Mouse (Mus musculus): Measurements from ENCODE around the gene Ropn1. TPM values are rescaled to one million over a fixed set of nuclear protein-coding genes. Genes with fewer than 3 reads are reported as not detected.

Gene Ropn1
- polyA plus RNA-seq, 2 experiments = not detected

DNA sequence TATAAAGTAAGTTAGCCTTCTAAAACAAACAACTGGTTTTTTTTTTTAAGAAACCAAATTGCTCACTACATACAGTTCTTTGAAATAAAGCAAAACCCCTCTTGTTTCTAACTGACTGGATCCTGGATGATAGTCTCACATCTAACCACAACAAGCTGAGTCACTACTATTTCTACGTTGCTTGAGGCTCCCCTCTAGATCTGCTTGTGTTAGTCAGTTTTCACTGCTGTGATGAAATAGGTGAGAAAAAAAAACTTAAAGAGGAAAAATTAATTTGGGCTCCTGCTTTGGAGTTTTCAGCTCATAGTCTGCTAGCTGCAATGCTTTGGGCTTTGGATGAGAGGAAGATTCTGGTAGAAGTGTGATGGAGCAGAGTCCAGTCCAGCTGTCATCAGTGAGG lies 39.6 kb upstream of the Ropn1 start:
- no peak for ATAC-seq (ENCODE audit: low FRiP score, low read depth)
- Histone ChIP-seq H3K36me3 (ENCODE audit: control insufficient read depth, insufficient read depth, low read length) (no peaks in the 10 kb centered on the region), H3K4me1 (ENCODE audit: control insufficient read depth, insufficient read depth, low read length) (peaks cover 3% of the 10 kb centered on the region; the same call in 1 of the 2 replicates), H3K27ac (replicated peaks; ENCODE audit: low read depth, low read length) (no peak overlapping the region), H3K9ac (ENCODE audit: low read depth, low read length, severe bottlenecking) (no peak overlapping the region), H3K27me3 (ENCODE audit: control insufficient read depth, insufficient read depth, low read length) (no peaks in the 10 kb centered on the region), H3K9me3 (ENCODE audit: control insufficient read depth, low read length) (no peaks in the 10 kb centered on the region), H3K4me3 (replicated peaks; ENCODE audit: low read length) (no peak overlapping the region), H3K4me2 (replicated peaks; ENCODE audit: low read depth, low read length, severe bottlenecking) (no peak overlapping the region)
- no peak for DNase-seq (ENCODE audit: low spot score)
- TF ChIP-seq POLR2A (IDR thresholded peaks at IDR 0.05; ENCODE audit: borderline replicate concordance, extremely low read depth, insufficient read depth, insufficient read length) = no peak
- WGBS = 74% methylated on average over 1 of the region's 1 CpGs

DNA sequence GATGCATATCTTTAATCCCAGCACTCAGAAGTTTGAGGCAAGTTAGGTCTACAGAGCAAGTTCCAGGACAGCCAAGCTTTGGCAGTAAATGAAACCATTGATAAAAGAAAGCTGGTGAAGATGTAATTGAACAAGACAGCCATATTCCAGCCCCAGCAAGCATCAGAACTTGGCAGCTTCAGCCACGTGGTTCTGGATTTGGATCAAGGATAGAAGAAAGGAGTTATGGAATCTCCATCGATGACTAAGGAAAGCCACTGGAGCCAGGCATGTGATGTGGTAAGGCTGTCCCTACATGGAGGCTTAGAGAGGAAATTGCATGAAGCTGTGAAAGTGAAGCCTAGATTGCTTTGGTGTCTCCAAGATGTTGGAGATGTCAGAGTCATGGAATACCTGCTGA lies 35.7 kb upstream of the Ropn1 start:
- WGBS = 77% methylated on average over 2 of the region's 2 CpGs
- H3K4me1 ChIP-seq (ENCODE audit: control insufficient read depth, insufficient read depth, low read length) = no peaks in the 10 kb centered on the region
- no peak for TF ChIP-seq POLR2A (IDR thresholded peaks at IDR 0.05; ENCODE audit: borderline replicate concordance, extremely low read depth, insufficient read depth, insufficient read length)
- no peak for ATAC-seq (ENCODE audit: low FRiP score, low read depth)
- no peak overlapping the region for H3K27ac ChIP-seq (replicated peaks; ENCODE audit: low read depth, low read length)
- DNase-seq (ENCODE audit: low spot score) = no peak
- no peak overlapping the region for H3K4me2 ChIP-seq (replicated peaks; ENCODE audit: low read depth, low read length, severe bottlenecking)
- H3K27me3 ChIP-seq (ENCODE audit: control insufficient read depth, insufficient read depth, low read length) = no peaks in the 10 kb centered on the region
- H3K9me3 ChIP-seq (ENCODE audit: control insufficient read depth, low read length) = 0 out of 2 replicates have a peak, but pooled peaks cover 2% of the 10 kb centered on the region
- no peak overlapping the region for H3K4me3 ChIP-seq (replicated peaks; ENCODE audit: low read length)
- no peaks in the 10 kb centered on the region for H3K36me3 ChIP-seq (ENCODE audit: control insufficient read depth, insufficient read depth, low read length)
- no peak overlapping the region for H3K9ac ChIP-seq (ENCODE audit: low read depth, low read length, severe bottlenecking)

DNA sequence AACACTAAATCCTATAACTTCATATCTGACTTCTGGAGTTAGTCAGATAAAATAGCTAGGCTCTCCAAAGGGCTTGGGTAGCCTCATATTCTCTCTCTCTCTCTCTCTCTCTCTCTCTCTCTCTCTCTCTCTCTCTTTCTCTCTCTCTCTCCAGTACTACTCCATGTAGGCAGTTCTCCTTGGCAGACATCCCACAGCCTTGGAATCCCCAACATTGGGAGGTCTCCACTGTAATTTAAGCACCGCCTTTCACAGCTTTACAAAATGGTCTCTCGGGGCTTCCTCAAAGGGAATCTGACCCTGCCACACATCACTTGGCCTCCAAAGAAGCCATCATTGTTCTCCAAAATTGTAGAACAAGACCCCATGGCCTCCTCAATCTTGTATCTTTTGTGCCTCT lies 22.1 kb upstream of the Ropn1 start:
- TF ChIP-seq POLR2A (IDR thresholded peaks at IDR 0.05; ENCODE audit: borderline replicate concordance, extremely low read depth, insufficient read depth, insufficient read length) = no peak
- H3K27ac ChIP-seq (replicated peaks; ENCODE audit: low read depth, low read length) = no peak overlapping the region
- H3K4me3 ChIP-seq (replicated peaks; ENCODE audit: low read length) = no peak overlapping the region
- H3K27me3 ChIP-seq (ENCODE audit: control insufficient read depth, insufficient read depth, low read length) = no peaks in the 10 kb centered on the region
- no peaks in the 10 kb centered on the region for H3K4me1 ChIP-seq (ENCODE audit: control insufficient read depth, insufficient read depth, low read length)
- no peaks in the 10 kb centered on the region for H3K9me3 ChIP-seq (ENCODE audit: control insufficient read depth, low read length)
- no peaks in the 10 kb centered on the region for H3K36me3 ChIP-seq (ENCODE audit: control insufficient read depth, insufficient read depth, low read length)
- peak; percentile 33 for DNase-seq (ENCODE audit: low spot score)
- H3K9ac ChIP-seq (ENCODE audit: low read depth, low read length, severe bottlenecking) = no peak overlapping the region
- no peak overlapping the region for H3K4me2 ChIP-seq (replicated peaks; ENCODE audit: low read depth, low read length, severe bottlenecking)
- ATAC-seq (ENCODE audit: low FRiP score, low read depth) = no peak
- WGBS = 60% methylated on average over 2 of the region's 2 CpGs

DNA sequence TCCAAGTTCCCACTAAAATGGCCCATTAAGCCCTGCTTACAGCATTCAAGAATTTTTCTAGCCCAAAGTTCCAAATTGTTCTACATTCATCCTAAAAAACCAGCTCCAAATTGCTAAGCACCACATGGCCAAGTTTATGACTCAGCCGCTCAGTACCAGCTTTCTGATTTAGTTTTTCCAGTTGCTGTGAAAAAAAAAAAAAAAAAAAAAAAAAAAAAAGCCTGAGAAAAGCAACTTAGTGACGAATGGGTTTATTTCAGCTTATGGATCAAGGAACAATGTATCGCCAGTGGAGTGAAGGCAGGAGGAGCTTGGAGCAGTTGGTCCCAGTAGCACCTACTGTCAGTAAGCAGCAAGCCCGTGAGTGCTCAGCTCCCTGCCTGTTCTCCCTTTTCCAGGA lies 21.3 kb upstream of the Ropn1 start:
- WGBS = 66% methylated on average over 4 of the region's 4 CpGs
- Histone ChIP-seq H3K4me1 (ENCODE audit: control insufficient read depth, insufficient read depth, low read length) (no peaks in the 10 kb centered on the region), H3K4me3 (replicated peaks; ENCODE audit: low read length) (no peak overlapping the region), H3K9ac (ENCODE audit: low read depth, low read length, severe bottlenecking) (no peak overlapping the region), H3K9me3 (ENCODE audit: control insufficient read depth, low read length) (no peaks in the 10 kb centered on the region), H3K36me3 (ENCODE audit: control insufficient read depth, insufficient read depth, low read length) (no peaks in the 10 kb centered on the region), H3K4me2 (replicated peaks; ENCODE audit: low read depth, low read length, severe bottlenecking) (no peak overlapping the region), H3K27ac (replicated peaks; ENCODE audit: low read depth, low read length) (no peak overlapping the region), H3K27me3 (ENCODE audit: control insufficient read depth, insufficient read depth, low read length) (no peaks in the 10 kb centered on the region)
- ATAC-seq (ENCODE audit: low FRiP score, low read depth) = no peak
- no peak for DNase-seq (ENCODE audit: low spot score)
- TF ChIP-seq POLR2A (IDR thresholded peaks at IDR 0.05; ENCODE audit: borderline replicate concordance, extremely low read depth, insufficient read depth, insufficient read length) = no peak

DNA sequence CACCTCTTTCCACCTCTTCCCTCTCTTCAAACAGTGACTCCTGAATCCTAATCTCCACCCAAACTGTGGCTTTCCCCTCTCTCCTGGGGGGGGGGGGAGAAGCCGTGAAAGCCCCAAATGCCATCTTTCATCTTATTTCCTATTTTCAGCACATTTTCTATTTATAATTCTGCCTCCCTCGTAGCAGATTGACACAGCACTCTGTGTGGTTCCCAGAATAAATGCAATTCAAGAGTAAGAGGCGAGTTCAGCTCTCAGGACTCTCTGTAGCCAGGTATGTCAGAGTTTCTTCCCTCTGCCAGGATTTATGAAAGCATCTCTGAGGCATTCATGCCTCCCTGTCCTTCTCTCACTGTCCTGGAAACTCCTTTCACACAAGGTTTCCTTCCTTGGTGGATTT lies 14.2 kb upstream of the Ropn1 start:
- Histone ChIP-seq H3K4me1 (ENCODE audit: control insufficient read depth, insufficient read depth, low read length) (no peaks in the 10 kb centered on the region), H3K27me3 (ENCODE audit: control insufficient read depth, insufficient read depth, low read length) (no peaks in the 10 kb centered on the region), H3K4me3 (replicated peaks; ENCODE audit: low read length) (no peak overlapping the region), H3K36me3 (ENCODE audit: control insufficient read depth, insufficient read depth, low read length) (no peaks in the 10 kb centered on the region), H3K4me2 (replicated peaks; ENCODE audit: low read depth, low read length, severe bottlenecking) (no peak overlapping the region), H3K9ac (ENCODE audit: low read depth, low read length, severe bottlenecking) (no peak overlapping the region), H3K27ac (replicated peaks; ENCODE audit: low read depth, low read length) (no peak overlapping the region), H3K9me3 (ENCODE audit: control insufficient read depth, low read length) (no peaks in the 10 kb centered on the region)
- ATAC-seq (ENCODE audit: low FRiP score, low read depth) = no peak
- no peak for TF ChIP-seq POLR2A (IDR thresholded peaks at IDR 0.05; ENCODE audit: borderline replicate concordance, extremely low read depth, insufficient read depth, insufficient read length)
- WGBS = 63% methylated on average over 3 of the region's 3 CpGs
- no peak for DNase-seq (ENCODE audit: low spot score)
